Mouse (Mus musculus) MEL (cell line): ENCODE results near the gene Cyren. TPM values are rescaled to one million over a fixed set of nuclear protein-coding genes. Genes with fewer than 3 reads are reported as not detected.

Source experiments
- DNase-seq: peaks from one replicate; pipeline ENCODE4 v3.0.0; 2011; ENCODE audit warnings: low read depth, low spot score
- H3K27ac ChIP-seq: 2 replicates; pipeline ENCODE4 v1.5.1; 2012; ENCODE audit warnings: low read depth, mild to moderate bottlenecking, control low read depth, low read length, moderate library complexity; ENCODE audit not compliant: control insufficient read depth
- H3K27me3 ChIP-seq, 2 experiments: fragments of 150-350 bp in 1 of 2; sonication (generic) in 1 of 2; 2 replicates each; pipeline ENCODE4 v1.6.1; 2012; ENCODE audit warnings: low read length in 2 of 2, mild to moderate bottlenecking in 2 of 2, improper control_type of control experiment in 1 of 2, moderate library complexity in 1 of 2; ENCODE audit not compliant: insufficient read depth in 2 of 2, control insufficient read depth in 1 of 2
- H3K36me3 ChIP-seq, 2 experiments: 2 replicates each; pipeline ENCODE4 v1.6.1; 2012 to 2014; ENCODE audit warnings: low read length in 2 of 2, improper control_type of control experiment in 1 of 2, inconsistent platforms in 1 of 2, mild to moderate bottlenecking in 1 of 2; ENCODE audit not compliant: insufficient read depth in 2 of 2, control insufficient read depth in 1 of 2
- H3K4me1 ChIP-seq, 2 experiments: fragments of 150-350 bp in 1 of 2; sonication (generic) in 1 of 2; 2 replicates each; pipeline ENCODE4 v1.6.1; 2012; ENCODE audit warnings: low read length in 2 of 2, improper control_type of control experiment in 1 of 2, mild to moderate bottlenecking in 1 of 2; ENCODE audit not compliant: insufficient read depth in 2 of 2, control insufficient read depth in 1 of 2
- H3K4me3 ChIP-seq, 2 experiments: fragments of 150-350 bp in 1 of 2; sonication (generic) in 1 of 2; 2 replicates each; pipeline ENCODE4 v1.5.1; 2012; ENCODE audit warnings: low read depth in 2 of 2, low read length in 2 of 2, mild to moderate bottlenecking in 2 of 2, moderate library complexity in 2 of 2, control low read depth in 1 of 2, improper control_type of control experiment in 1 of 2; ENCODE audit not compliant: control insufficient read depth in 1 of 2, insufficient read depth in 1 of 2
- H3K79me2 ChIP-seq: 2 replicates; pipeline ENCODE4 v1.6.1; 2012; ENCODE audit warnings: mild to moderate bottlenecking, low read length, moderate library complexity; ENCODE audit not compliant: control insufficient read depth, poor library complexity, insufficient read depth
- H3K9ac ChIP-seq: 2 replicates; pipeline ENCODE4 v1.6.1; 2012; ENCODE audit warnings: low read depth, mild to moderate bottlenecking, control low read depth, low read length, moderate library complexity; ENCODE audit not compliant: control insufficient read depth, poor library complexity, severe bottlenecking
- H3K9me3 ChIP-seq: fragments of 150-350 bp; sonication (generic); replicated peaks from 2 replicates; pipeline ENCODE4 v1.6.1; 2012; ENCODE audit warnings: mild to moderate bottlenecking, low read length, improper control_type of control experiment, moderate library complexity; ENCODE audit not compliant: insufficient read depth
- CTCF ChIP-seq, 3 experiments: IDR thresholded peaks in 2 of 3; conservative IDR thresholded peaks in 1 of 3; 2 replicates each; pipeline ENCODE4 v1.5.1; 2011 to 2012; ENCODE audit warnings: low read length in 3 of 3, low read depth in 2 of 3, mild to moderate bottlenecking in 2 of 3, improper control_type of control experiment in 1 of 3, inconsistent platforms in 1 of 3, mixed read lengths in 1 of 3, moderate library complexity in 1 of 3; ENCODE audit not compliant: control insufficient read depth in 1 of 3, insufficient read depth in 1 of 3, poor library complexity in 1 of 3, severe bottlenecking in 1 of 3
- E2F4 ChIP-seq: IDR thresholded peaks from 2 replicates; pipeline ENCODE4 v1.6.1; 2011; ENCODE audit warnings: low read depth, low read length, improper control_type of control experiment, borderline replicate concordance
- ETS1 ChIP-seq: IDR thresholded peaks from 2 replicates; pipeline ENCODE4 v1.6.1; 2012; ENCODE audit warnings: low read depth, mild to moderate bottlenecking, inconsistent platforms, low read length, improper control_type of control experiment, moderate library complexity
- GATA1 ChIP-seq: IDR thresholded peaks from 2 replicates; pipeline ENCODE4 v1.6.1; 2011; ENCODE audit warnings: low read depth, low read length, improper control_type of control experiment
- JUND ChIP-seq: IDR thresholded peaks from 2 replicates; pipeline ENCODE4 v1.6.1; 2011; ENCODE audit warnings: low read depth, mild to moderate bottlenecking, improper control_type of control experiment, low read length
- KAT2A ChIP-seq: conservative IDR thresholded peaks from 2 replicates; pipeline ENCODE4 v1.6.1; 2012; ENCODE audit warnings: low read depth, low read length, improper control_type of control experiment, inconsistent platforms
- MAZ ChIP-seq: IDR thresholded peaks from 2 replicates; pipeline ENCODE4 v1.6.1; 2012; ENCODE audit warnings: low read depth, mild to moderate bottlenecking, inconsistent platforms, low read length, improper control_type of control experiment
- MXI1 ChIP-seq: IDR thresholded peaks from 2 replicates; pipeline ENCODE4 v1.6.1; 2011; ENCODE audit warnings: mild to moderate bottlenecking, low read depth, low read length, improper control_type of control experiment
- MYB ChIP-seq: IDR thresholded peaks from 2 replicates; pipeline ENCODE4 v1.6.1; 2011; ENCODE audit warnings: mild to moderate bottlenecking, low read depth, low read length, improper control_type of control experiment
- NELFE ChIP-seq: IDR thresholded peaks from 2 replicates; pipeline ENCODE4 v1.6.1; 2011; ENCODE audit warnings: low read depth, low read length, improper control_type of control experiment
- RAD21 ChIP-seq: IDR thresholded peaks from 2 replicates; pipeline ENCODE4 v1.6.1; 2011; ENCODE audit warnings: mild to moderate bottlenecking, low read depth, low read length, improper control_type of control experiment
- SMC3 ChIP-seq: IDR thresholded peaks from 2 replicates; pipeline ENCODE4 v1.6.1; 2011; ENCODE audit warnings: low read depth, low read length, improper control_type of control experiment
- TBP ChIP-seq: IDR thresholded peaks from 2 replicates; pipeline ENCODE4 v1.8.0; 2011; ENCODE audit warnings: low read depth, low read length, improper control_type of control experiment
- UBTF ChIP-seq: IDR thresholded peaks from 2 replicates; pipeline ENCODE4 v1.6.1; 2012; ENCODE audit warnings: low read depth, mild to moderate bottlenecking, inconsistent platforms, low read length, improper control_type of control experiment, moderate library complexity, borderline replicate concordance; ENCODE audit not compliant: insufficient read depth
- USF2 ChIP-seq, 2 experiments: IDR thresholded peaks; 2 replicates each; pipeline ENCODE4 v1.6.1; 2011 to 2012; ENCODE audit warnings: improper control_type of control experiment in 2 of 2, low read length in 2 of 2, borderline replicate concordance in 1 of 2, inconsistent platforms in 1 of 2, low read depth in 1 of 2, mild to moderate bottlenecking in 1 of 2; ENCODE audit not compliant: insufficient read depth in 1 of 2
- ZC3H11A ChIP-seq: IDR thresholded peaks from 2 replicates; pipeline ENCODE4 v1.6.1; 2012; ENCODE audit warnings: low read depth, mild to moderate bottlenecking, inconsistent platforms, low read length, improper control_type of control experiment
- ZMIZ1 ChIP-seq: IDR thresholded peaks from 2 replicates; pipeline ENCODE4 v1.6.1; 2012; ENCODE audit warnings: low read depth, mild to moderate bottlenecking, inconsistent platforms, low read length, improper control_type of control experiment, moderate library complexity
- ZNF384 ChIP-seq: IDR thresholded peaks from 2 replicates; pipeline ENCODE4 v1.6.1; 2012; ENCODE audit warnings: low read depth, mild to moderate bottlenecking, inconsistent platforms, low read length, improper control_type of control experiment
- polyA plus RNA-seq, 2 experiments: library from polyadenylated mRNA; stranded (reverse) in 1 of 2; unstranded in 1 of 2; fragments of >175 nt in 1 of 2; fragments of >200 nt in 1 of 2; gene quantifications; 2 replicates each; pipeline versions ENCODE4 v1.2.1 to v1.2.4; 2012; ENCODE audit warnings: low replicate concordance in 2 of 2, low read depth in 1 of 2; ENCODE audit not compliant: insufficient read length in 2 of 2, insufficient read depth in 1 of 2, missing spikeins in 1 of 2
- total RNA-seq: library from RNA; depleted of rRNA; stranded (reverse); fragments of 300-350 nt; gene quantifications from 2 replicates; pipeline ENCODE4 v1.2.3, GENCODE M21; 2012

Gene Cyren
- total and polyA plus RNA-seq, 3 experiments: 10.1 to 15.9 TPM; not detected in 1

- H3K9ac ChIP-seq: no peak overlapping the region
- TF ChIP-seq JUND (no peak), CTCF (IDR thresholded peaks at IDR 0.05 in 2 of 3, conservative IDR thresholded peaks at IDR 0.05 in 1 of 3; ENCODE audit: control insufficient read depth in 1 of 3, insufficient read depth in 1 of 3, low read depth in 2 of 3, low read length in 3 of 3, poor library complexity in 1 of 3, severe bottlenecking in 1 of 3) (peak; percentile 52 to 96 (median 70); a peak in 5 of 6 replicates), ETS1 (no peak), ZC3H11A (peak; percentile 72), UBTF (no peak), SMC3 (peak; percentile 71), RAD21 (peak; percentile 87)
- TF ChIP-seq, all 39 proteins: peak for 4
- Histone ChIP-seq H3K4me3 (no peak overlapping the region), H3K9me3 (no peaks in the 10 kb centered on the region), H3K79me2 (no peaks in the 10 kb centered on the region), H3K36me3 (no peaks in the 10 kb centered on the region), H3K27me3 (no peaks in the 10 kb centered on the region; a peak in 2 of 4 replicates), H3K27ac (no peak overlapping the region), H3K4me1 (no peaks in the 10 kb centered on the region)
- peak; percentile 73 for DNase-seq
Measured at GRCm38 (mm10) chr6:34921941-34922340, 44.1 kb upstream of the Cyren start.

- Histone ChIP-seq H3K36me3 (no peaks in the 10 kb centered on the region), H3K9me3 (no peaks in the 10 kb centered on the region), H3K9ac (no peak overlapping the region), H3K27ac (no peak overlapping the region), H3K4me3 (no peak overlapping the region), H3K4me1 (no peaks in the 10 kb centered on the region), H3K79me2 (no peaks in the 10 kb centered on the region), H3K27me3 (no peaks in the 10 kb centered on the region; a peak in 2 of 4 replicates)
- no peak for TF ChIP-seq SMC3
- no peak for TF ChIP-seq RAD21
- no peak for TF ChIP-seq NELFE
- TF ChIP-seq MXI1: no peak
- TF ChIP-seq ZMIZ1: no peak
- no peak for TF ChIP-seq ZNF384
- TF ChIP-seq JUND: no peak
- TF ChIP-seq UBTF: no peak
- TF ChIP-seq CTCF (IDR thresholded peaks at IDR 0.05 in 2 of 3, conservative IDR thresholded peaks at IDR 0.05 in 1 of 3; ENCODE audit: control insufficient read depth in 1 of 3, insufficient read depth in 1 of 3, low read depth in 2 of 3, low read length in 3 of 3, poor library complexity in 1 of 3, severe bottlenecking in 1 of 3): no peak
- no peak for TF ChIP-seq MYB
- no peak for TF ChIP-seq E2F4
- TF ChIP-seq USF2 (IDR thresholded peaks at IDR 0.05; ENCODE audit: borderline replicate concordance in 1 of 2, insufficient read depth in 1 of 2, low read depth in 1 of 2, low read length in 2 of 2): no peak
- no peak for TF ChIP-seq MAZ
- no peak for TF ChIP-seq KAT2A
- TF ChIP-seq TBP: no peak
- TF ChIP-seq GATA1: no peak
- no peak for DNase-seq
Measured at GRCm38 (mm10) chr6:34920631-34921030, 42.8 kb upstream of the Cyren start.
